Mouse (Mus musculus): Measurements from ENCODE around the gene Oard1. TPM values are rescaled to one million over a fixed set of nuclear protein-coding genes. Genes with fewer than 3 reads are reported as not detected.

Oard1 gene
- 40.5 TPM for polyA plus RNA-seq (2014; fragmentation: Illumina TruSeq; extraction: RNeasy Lipid Tissue Mini Kit (QIAGEN cat#74804))

GRCm38 (mm10) chr17:48409380-48410298 lies at the start of gene Oard1, which contains the start of gene Nfya:
TSS of gene Oard1 (plus strand) at chr17:48410014.
TSS of gene Nfya (minus strand) at chr17:48409906.

GRCm38 (mm10) chr17:48432158-48432980 lies 22.6 kb downstream of the Oard1 start, which contains the start of gene Apobec2:
TSS of gene Apobec2 (minus strand) at chr17:48432930.

GRCm38 (mm10) chr17:48451353-48451675 lies 41.5 kb downstream of the Oard1 start, which contains the start of gene Tspo2:
TSS of gene Tspo2 (minus strand) at chr17:48451522.

GRCm38 (mm10) chr17:48454688-48455087 lies 44.9 kb downstream of the Oard1 start, which contains the start of gene Unc5cl:
TSS of gene Unc5cl (plus strand) at chr17:48454901.

Other genes starting within 250 kb of the Oard1 start
- gene A530064D06Rik, start 242.7 kb upstream of the Oard1 start, polyA plus RNA-seq (2014; fragmentation: Illumina TruSeq; extraction: RNeasy Lipid Tissue Mini Kit (QIAGEN cat#74804)) = 0.97 TPM
- not detected for gene Trem1, start 177.2 kb upstream of the Oard1 start, polyA plus RNA-seq (2014; fragmentation: Illumina TruSeq; extraction: RNeasy Lipid Tissue Mini Kit (QIAGEN cat#74804))
- not detected for gene Trem3, start 162.2 kb upstream of the Oard1 start, polyA plus RNA-seq (2014; fragmentation: Illumina TruSeq; extraction: RNeasy Lipid Tissue Mini Kit (QIAGEN cat#74804))
- not detected for gene Treml4, start 145.7 kb upstream of the Oard1 start, polyA plus RNA-seq (2014; fragmentation: Illumina TruSeq; extraction: RNeasy Lipid Tissue Mini Kit (QIAGEN cat#74804))
- gene Treml2, start 110.5 kb upstream of the Oard1 start, polyA plus RNA-seq (2014; fragmentation: Illumina TruSeq; extraction: RNeasy Lipid Tissue Mini Kit (QIAGEN cat#74804)) = not detected
- gene B430306N03Rik, start 93.9 kb upstream of the Oard1 start, polyA plus RNA-seq (2014; fragmentation: Illumina TruSeq; extraction: RNeasy Lipid Tissue Mini Kit (QIAGEN cat#74804)) = 0.86 TPM
- gene Trem2, start 63.6 kb upstream of the Oard1 start, polyA plus RNA-seq (2014; fragmentation: Illumina TruSeq; extraction: RNeasy Lipid Tissue Mini Kit (QIAGEN cat#74804)) = 0.26 TPM
- not detected for gene Treml1, start 50.1 kb upstream of the Oard1 start, polyA plus RNA-seq (2014; fragmentation: Illumina TruSeq; extraction: RNeasy Lipid Tissue Mini Kit (QIAGEN cat#74804))
- gene Nfya, start 108 bp upstream of the Oard1 start, polyA plus RNA-seq (2014; fragmentation: Illumina TruSeq; extraction: RNeasy Lipid Tissue Mini Kit (QIAGEN cat#74804)) = 41.9 TPM
- gene Apobec2, start 22.9 kb downstream of the Oard1 start, polyA plus RNA-seq (2014; fragmentation: Illumina TruSeq; extraction: RNeasy Lipid Tissue Mini Kit (QIAGEN cat#74804)) = not detected
- gene Tspo2, start 41.5 kb downstream of the Oard1 start, polyA plus RNA-seq (2014; fragmentation: Illumina TruSeq; extraction: RNeasy Lipid Tissue Mini Kit (QIAGEN cat#74804)) = not detected
- 0.26 TPM for gene Unc5cl, start 44.9 kb downstream of the Oard1 start, polyA plus RNA-seq (2014; fragmentation: Illumina TruSeq; extraction: RNeasy Lipid Tissue Mini Kit (QIAGEN cat#74804))